Mouse (Mus musculus): ENCODE data around the gene Rbfox2.
"Not testable (repeated sequence)": the region's sequence is repeated elsewhere in the genome, so short reads cannot be mapped to it uniquely, and the experiment has no call there.

Gene Rbfox2

GRCm38 (mm10) chr15:77094431-77094830 is 212.4 kb downstream of the Rbfox2 start:
- no peak for DNase-seq

- no peak for DNase-seq
Measured at GRCm38 (mm10) chr15:77091394-77091793, 215.4 kb downstream of the Rbfox2 start.

- DNase-seq, result no peak
Measured at GRCm38 (mm10) chr15:77090531-77090930, 216.3 kb downstream of the Rbfox2 start.

GRCm38 (mm10) chr15:77089249-77089648 is 217.6 kb downstream of the Rbfox2 start:
- DNase-seq, result no peak

- no peak for DNase-seq
Measured at GRCm38 (mm10) chr15:77086488-77086887, 220.3 kb downstream of the Rbfox2 start.

GRCm38 (mm10) chr15:77085818-77086217 is 221.0 kb downstream of the Rbfox2 start:
- peak in 1 of 2 experiments; percentile 18 for DNase-seq

GRCm38 (mm10) chr15:77081454-77081853 is 225.3 kb downstream of the Rbfox2 start:
- no peak for DNase-seq

- DNase-seq, result no peak
Measured at GRCm38 (mm10) chr15:77080684-77081254, 226.0 kb downstream of the Rbfox2 start.

GRCm38 (mm10) chr15:77079890-77080361 is 226.9 kb downstream of the Rbfox2 start:
- DNase-seq, result no peak

GRCm38 (mm10) chr15:77079256-77079822 is 227.5 kb downstream of the Rbfox2 start:
- no peak for DNase-seq

- DNase-seq, result no peak
Measured at GRCm38 (mm10) chr15:77078786-77079185, 228.0 kb downstream of the Rbfox2 start.

GRCm38 (mm10) chr15:77077906-77078305 is 228.9 kb downstream of the Rbfox2 start:
- DNase-seq, result no peak

GRCm38 (mm10) chr15:77076523-77076922 is 230.3 kb downstream of the Rbfox2 start:
- DNase-seq, result no peak

GRCm38 (mm10) chr15:77072556-77073163 is 234.1 kb downstream of the Rbfox2 start:
- DNase-seq, result no peak

- DNase-seq, result no peak
Measured at GRCm38 (mm10) chr15:77071501-77071900, 235.3 kb downstream of the Rbfox2 start.

- DNase-seq, result no peak
Measured at GRCm38 (mm10) chr15:77070745-77071268, 236.0 kb downstream of the Rbfox2 start.

GRCm38 (mm10) chr15:77069019-77069418 is 237.8 kb downstream of the Rbfox2 start:
- no peak for DNase-seq

GRCm38 (mm10) chr15:77068439-77068861 is 238.4 kb downstream of the Rbfox2 start:
- no peak for DNase-seq

GRCm38 (mm10) chr15:77066233-77066632 is 240.6 kb downstream of the Rbfox2 start:
- no peak for DNase-seq

GRCm38 (mm10) chr15:77065259-77065852 is 241.4 kb downstream of the Rbfox2 start:
- no peak for DNase-seq

- no peak for DNase-seq
Measured at GRCm38 (mm10) chr15:77062746-77063145, 244.1 kb downstream of the Rbfox2 start.

GRCm38 (mm10) chr15:77059416-77059815 is 247.4 kb downstream of the Rbfox2 start:
- DNase-seq, result not testable (repeated sequence)

GRCm38 (mm10) chr15:77058566-77058965 is 248.2 kb downstream of the Rbfox2 start:
- DNase-seq, result no peak

GRCm38 (mm10) chr15:77056791-77057051 is 250.1 kb downstream of the Rbfox2 start:
- no peak for DNase-seq

Data from kidney, adult 8-10 months (tissue).